Mouse (Mus musculus) kidney, adult 18-20 months (tissue): Measurements from ENCODE around the gene Aph1b.
"Not testable (repeated sequence)": the region's sequence is repeated elsewhere in the genome, so short reads cannot be mapped to it uniquely, and the experiment has no call there.

Experiments
- DNase-seq: peaks from one replicate; pipeline ENCODE4 v3.0.0; 2021

Aph1b gene

DNA sequence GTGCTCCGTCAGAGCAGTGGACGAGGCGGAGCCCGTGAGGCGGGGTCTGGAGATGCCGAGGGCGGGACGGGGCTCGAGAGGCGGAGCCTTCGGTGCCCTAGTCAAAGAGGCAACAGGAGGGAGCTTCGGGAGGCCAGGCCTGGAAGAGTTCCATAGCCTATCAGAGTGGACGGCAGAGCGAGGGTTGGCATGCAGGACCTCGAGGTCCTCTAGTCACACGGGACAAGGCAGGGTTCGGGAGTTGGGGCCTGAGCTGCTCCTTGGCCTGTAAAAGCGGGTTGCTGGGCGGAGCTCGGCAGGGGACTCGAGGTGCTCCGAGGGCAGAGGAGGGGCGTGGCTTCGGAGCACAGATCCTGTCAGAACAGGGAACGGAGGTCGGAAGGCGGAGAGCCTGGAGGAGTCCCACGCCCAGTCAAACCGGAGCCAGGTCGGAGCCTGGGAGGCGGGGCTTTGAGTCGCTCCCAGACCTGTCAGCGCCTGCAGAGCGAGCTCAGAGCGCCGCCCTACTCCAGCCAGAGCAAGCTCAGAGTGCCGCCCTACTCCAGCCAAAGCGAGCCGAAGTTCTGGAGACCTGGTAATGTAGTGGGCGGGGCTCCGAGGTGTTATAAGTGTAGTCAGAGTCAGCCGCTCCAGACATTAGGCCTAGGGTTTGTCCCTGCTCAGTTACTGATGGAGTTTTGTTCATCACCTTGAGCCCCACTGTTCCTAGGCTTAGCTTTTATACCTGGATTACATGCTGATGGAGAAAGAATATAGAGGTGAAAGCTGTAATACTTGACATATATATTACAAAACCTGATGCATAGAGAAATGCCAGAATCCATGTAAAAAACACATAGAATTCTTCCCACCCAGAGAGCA is at the start of gene Aph1b:
Gene Aph1b (minus strand): TSS at position 27 of the 861 bp plus-strand sequence.
- DNase-seq = peak; percentile 98

DNA sequence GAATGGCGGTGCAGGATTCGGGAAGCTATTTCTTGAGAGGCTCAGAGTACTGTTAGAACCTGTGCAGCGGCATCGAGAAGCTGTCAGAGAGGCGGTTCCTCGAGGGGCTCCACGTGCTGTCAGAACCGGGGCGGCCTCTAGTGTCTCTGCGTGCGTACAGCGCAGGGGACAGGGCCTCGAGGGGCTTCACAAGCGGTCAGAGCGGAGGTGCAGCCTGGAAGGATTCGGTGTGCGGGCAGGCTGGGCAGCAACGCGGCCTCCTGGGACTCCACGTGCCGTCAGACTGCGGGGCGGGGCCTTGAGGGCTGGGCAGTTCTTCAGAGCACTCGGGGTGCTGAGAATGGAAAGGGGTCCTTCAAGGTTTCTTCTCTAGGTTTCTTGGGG is 39.8 kb upstream of the Aph1b start:
- DNase-seq = no peak

DNA sequence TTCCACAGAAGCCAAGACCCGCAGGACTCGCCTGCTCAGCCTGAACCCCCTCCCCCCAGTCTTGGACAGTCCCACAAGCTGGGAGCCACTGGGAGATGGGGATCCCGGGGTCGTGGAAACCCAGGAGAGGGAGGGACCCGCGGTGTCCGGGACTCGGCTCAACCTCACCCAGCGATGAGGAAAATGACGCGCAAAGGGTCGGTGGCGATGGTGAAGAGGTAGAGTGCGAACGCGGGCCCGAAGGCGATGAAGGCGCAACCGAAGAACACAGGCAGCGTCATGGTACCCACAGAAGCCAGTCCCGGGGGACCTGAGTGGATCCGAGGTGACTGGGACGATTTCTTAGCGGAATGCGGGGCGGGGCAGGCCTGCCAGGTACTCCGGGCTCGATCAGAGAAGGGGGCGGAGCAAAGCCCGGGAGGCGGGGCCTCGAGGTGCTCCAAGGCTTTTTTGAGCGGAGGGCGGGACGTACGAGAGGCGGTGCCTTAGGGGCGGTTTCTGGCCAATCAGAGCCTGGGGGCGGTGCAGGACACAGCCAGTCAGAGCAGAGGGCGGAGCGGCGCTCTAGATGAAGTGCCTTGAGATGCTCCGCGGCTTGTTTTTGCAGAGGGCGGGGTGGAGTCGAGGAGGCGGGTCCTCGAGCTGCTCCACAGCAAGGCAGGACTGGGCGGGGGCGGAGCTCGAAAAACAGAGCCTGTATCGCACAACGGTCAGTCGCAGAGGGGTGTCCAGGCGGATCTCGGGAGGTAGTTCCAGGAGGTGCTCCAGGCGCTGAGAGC is 39.2 kb upstream of the Aph1b start, which contains the start of gene Aph1c:
Gene Aph1c (minus strand): TSS at position 409 of the 779 bp plus-strand sequence.
- DNase-seq = peak; percentile 100

DNA sequence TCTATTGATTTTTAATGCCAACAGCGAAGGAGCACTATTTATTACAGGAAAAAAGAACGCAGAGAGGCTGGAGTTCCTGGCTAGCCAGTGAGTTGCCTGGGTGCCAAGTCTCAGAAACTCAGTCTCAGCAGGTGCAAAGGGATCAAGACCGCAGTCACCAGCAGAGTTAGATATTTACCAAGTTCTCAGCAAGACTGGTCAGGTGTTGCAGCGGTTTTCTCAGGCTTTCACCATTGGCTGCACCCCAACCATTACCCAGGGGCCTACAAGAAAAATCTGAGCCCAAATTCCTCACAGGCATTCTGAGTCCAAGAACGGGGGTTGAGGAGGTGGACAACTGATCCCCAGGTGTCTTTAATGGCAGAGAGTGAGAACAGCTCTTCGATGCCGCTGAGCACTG is 38.6 kb upstream of the Aph1b start:
- DNase-seq = peak; percentile 66

DNA sequence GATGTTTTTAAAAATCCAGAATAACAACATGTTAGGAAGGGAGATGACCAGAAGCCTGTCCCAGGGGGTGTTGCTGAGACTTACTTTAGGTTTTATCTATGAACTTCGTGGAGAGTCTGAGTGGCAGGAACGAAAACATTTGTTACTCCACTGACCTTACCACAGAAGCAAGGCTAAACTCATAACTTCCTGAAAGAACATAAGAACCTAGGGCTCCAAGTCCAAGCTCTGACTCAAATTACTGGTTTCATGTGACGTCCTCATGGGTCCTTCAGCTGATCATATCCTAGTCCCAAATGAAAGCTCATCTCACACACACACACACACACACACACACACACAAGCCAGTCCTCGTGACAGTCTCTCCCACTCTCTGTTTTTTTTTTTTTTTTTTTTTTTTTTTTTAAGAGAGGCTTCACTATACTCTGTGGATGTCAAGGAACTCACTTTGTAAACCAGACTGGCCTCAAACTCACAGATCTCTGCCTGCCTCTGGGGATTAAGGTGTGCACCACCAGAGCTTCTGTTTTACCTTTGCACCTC is 37.1 kb upstream of the Aph1b start:
- no peak for DNase-seq

DNA sequence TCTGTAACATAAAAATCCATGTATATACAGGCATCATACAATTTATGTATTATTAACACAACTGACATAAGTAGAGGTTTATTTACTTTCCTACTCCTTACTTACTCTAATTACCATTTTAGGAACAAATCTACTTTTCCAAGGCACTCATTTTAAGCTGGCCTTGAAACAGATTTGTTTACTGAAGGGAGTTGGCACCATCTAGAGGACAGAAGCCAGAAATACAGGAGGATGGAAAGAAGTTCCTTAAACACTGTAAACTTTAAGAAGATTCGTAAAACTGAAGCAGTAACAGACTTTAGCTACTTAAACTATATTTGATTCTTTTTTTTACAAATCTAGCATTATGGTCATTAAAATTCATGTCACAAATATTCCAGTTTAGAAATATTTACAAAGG is 30.7 kb upstream of the Aph1b start:
- DNase-seq = no peak

DNA sequence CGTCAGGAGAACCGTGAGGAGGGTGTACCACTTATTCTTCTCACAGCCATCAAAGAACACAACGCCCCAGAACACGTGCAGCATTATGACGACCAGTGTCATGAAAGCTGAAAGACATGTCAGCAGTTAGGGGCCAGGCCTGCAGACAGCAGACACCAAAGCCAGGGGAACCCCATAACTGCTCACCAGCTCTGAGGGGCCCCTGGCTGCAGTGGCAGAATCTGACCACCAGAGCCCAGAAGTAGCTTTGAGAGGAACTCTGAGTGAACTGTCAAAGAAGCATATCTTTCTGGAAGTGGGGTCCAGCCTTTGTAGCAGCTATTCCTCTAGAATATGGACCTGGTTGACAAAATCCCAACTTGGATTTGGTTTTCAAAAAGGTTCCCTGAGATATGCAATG is 27.0 kb upstream of the Aph1b start:
- not testable (repeated sequence) for DNase-seq

DNA sequence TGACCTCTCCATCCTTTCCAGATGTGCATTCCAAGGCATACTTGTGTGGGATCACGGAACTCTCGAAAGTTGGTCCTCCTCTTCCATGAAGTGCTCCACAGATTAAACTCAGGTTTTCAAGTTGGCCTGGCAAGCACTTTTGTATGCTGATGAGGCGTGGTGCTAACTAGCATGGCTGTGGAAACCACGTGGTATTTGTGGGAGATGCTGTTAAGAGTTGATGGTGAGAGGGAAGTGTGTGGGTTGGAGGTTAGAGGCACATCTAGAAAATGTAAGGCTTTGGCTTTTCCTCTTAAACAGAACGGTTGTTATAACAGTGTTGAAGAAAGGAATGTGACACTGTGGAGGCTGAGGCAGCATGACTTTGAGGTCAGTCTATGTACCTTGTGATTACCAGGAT is 25.7 kb upstream of the Aph1b start:
- DNase-seq = no peak

DNA sequence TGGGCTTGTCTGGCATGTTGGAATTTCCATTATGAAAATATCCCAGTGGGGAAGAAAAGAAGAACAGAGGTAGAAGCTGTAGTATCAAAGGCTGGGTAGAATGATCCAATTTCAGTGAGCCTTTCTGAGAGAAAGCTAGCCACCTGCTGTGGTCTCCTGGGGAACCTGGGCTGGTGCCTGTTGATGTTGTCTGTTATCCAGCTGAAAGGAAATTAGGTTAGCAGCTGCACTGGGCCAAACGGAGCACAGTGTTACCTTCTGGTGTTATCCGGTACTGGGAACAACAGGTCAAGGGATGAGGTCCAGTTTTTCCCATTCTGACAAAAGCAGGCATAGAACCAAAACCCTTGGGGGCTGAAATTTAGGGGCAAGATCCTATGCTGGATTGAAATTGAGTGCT is 18.1 kb upstream of the Aph1b start:
- no peak for DNase-seq

DNA sequence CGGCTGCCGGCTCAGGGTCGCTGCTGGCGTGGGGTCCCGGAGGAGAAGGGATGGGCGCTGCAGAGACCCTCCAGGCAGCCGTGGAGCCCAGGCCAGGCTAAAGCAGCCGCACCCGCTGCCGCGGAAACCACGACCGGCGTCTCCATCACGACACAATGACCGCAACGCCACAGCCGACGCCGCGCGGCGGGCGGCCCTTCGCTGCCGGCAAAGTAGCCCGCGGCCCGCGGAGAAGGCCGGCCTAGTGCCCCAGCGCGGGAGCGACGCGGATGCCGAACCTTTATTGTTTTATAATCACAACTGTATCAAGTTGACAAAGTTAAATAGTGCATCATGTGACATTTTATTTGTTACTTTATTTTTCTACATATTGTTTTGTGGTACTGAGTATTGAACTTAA is 10.7 kb upstream of the Aph1b start:
- not testable (repeated sequence) for DNase-seq

DNA sequence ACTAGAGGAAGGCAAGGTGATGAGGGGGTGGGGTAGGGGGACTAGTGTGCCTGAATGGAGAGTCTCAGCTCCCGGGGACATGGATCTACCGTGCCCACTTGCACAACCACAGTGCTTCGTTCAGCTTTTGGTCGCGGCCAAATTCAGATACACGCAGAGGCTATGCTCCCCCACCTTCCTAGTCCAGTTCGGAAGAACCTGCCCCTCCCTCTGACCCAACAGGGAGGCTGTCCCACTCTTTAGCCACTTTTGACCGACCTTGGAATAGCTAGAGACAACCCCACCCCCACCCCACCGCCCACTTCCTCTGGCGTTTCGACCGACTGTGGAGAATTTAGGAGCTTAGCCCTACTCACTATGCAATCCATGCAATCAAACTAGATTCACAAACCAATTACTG is 6.7 kb upstream of the Aph1b start:
- no peak for DNase-seq

DNA sequence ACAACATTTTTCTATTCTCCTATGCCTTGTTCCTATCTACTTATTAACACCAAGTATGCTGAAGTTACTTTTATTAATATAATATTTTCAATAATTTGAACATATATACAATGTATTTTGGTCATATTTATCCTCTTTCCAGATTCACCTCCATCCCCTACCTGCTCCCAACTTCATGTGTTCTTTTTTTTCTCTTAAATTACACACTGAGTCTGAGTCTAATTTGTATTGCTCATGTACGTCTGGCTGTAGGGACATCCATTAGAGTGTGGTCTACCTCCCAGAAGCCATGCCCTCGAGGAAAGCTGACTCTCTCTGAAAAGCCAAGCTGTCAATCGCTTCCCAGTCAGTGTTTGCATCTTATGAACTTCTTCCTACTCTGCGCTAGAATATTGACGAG is 1.4 kb upstream of the Aph1b start, which contains the start of gene Gm10647:
Gene Gm10647 (plus strand): TSS at position 301 of the 400 bp plus-strand sequence.
- no peak for DNase-seq

DNA sequence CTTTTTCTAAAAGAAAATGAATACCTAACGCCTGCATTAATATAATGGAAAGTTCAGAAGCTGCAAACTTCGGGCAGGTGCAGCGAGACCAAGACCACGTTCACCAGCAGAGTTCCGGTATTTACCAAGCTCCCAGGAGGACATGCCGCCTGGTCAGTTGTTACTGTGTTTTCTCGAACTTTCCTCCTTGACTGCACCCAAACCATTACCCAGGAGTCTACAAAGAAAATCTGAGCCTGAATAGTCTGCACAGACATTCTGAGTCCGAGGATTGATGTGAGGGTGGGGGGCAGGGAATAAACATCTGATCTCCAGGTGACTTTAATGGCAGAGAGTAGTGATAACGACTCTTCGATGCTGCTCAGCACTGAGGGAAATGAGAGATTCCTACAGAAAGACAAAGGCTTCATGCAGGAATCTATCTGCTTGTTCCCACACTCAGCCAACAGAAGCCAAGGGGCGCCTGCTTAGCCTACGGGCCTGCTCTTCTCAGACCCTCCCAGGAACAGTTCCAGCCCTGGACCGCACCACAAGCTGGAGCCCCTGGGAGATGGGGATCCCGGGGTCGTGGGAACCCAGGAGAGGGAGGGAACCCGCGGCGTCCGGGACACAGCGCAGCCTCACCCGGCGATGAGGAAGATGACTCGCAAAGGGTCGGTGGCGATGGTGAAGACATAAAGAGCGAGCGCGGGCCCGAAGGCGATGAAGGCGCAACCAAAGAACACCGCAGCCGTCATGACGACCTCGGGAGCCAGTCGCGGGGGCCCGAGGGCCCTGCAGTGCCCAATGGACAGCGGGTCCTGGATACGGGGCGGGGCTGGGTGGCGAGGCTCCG is 444 bp downstream of the Aph1b start:
- no peak for DNase-seq

DNA sequence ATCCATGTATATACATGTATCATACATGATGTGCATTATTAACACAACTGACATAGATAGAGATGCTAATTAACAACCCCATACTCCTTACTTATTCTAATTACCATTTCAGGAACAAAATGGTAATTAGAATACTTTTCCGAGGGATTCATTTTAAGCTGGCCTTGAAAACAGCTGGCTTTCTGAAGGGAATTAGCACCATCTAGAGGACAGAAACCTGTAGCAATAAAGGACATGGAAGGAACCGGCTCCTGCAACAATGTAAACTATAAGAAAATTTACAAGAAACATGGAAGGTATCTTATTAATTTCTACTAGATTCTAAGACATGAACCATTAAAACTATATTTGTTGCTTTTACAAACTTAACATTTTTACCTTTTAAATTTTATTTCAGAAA is 7.5 kb downstream of the Aph1b start:
- no peak for DNase-seq

DNA sequence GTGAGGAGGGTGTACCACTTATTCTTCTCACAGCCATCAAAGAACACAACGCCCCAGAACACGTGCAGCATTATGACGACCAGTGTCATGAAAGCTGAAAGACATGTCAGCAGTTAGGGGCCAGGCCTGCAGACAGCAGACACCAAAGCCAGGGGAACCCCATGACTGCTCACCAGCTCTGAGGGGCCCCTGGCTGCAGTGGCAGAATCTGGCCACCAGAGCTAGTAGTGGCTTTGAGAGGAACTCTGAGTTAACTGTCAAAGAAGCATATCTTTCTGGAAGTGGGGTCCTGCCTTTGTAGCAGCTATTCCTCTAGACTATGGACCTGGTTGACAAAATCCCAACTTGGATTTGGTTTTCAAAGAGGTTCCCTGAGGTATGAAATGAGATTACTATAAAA is 10.7 kb downstream of the Aph1b start:
- not testable (repeated sequence) for DNase-seq

DNA sequence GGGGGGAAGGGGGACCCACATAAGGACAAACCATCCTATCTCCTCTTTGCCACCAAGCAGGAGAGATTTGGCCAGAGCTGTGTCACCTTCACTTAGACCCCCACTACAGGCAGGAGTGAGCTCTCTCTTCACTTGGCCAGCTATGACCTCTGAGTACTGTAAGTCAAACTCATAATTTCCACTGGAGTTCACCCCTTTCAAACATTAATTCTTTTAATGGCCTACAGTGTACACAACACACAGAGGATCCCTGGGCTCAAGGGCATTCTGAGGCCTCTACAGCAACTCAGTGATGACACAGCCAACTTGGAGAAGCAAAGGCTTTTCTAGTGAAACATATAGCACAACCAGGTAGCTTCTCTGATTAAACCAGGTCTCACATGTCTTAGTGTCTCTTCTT is 24.6 kb downstream of the Aph1b start:
- DNase-seq = peak; percentile 34

DNA sequence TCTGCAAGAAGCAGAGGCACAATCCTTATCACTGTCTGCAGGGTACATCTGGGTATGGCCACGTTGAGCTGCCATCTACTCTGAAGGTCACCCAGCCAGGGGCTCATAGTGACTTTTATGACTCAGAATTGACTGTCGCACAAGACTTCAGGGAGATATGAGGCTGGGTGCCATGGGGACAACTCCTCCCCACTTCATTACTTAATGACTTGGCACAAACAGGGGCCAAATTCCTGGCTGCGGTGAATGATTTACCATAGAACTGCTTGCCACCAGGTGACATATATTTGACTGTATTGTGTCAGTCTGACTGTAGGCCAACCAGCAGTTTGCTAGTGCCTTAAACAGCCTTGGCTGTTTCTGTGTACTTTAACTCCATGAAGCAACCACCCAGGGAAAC is 26.0 kb downstream of the Aph1b start:
- DNase-seq = peak; percentile 83

DNA sequence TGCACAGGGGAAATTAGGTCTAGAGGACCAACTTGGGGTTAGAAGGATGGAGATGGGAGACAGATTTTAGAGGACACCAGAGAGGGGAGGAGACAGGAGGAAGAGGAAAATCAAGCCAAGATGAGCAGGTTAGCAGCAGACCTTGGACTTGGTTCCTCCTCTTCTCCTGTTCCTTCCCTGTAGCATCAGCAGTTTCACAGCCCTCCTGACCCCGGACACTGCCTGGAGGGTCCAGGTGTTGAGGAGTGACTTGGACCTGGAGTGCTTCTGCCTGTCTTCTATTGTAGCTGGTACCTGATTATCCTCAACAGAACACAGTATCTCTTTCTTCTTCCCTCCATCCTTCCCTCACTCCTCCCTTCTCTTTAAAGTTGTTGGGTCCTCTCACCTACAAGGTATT is 26.6 kb downstream of the Aph1b start:
- DNase-seq = peak; percentile 26

DNA sequence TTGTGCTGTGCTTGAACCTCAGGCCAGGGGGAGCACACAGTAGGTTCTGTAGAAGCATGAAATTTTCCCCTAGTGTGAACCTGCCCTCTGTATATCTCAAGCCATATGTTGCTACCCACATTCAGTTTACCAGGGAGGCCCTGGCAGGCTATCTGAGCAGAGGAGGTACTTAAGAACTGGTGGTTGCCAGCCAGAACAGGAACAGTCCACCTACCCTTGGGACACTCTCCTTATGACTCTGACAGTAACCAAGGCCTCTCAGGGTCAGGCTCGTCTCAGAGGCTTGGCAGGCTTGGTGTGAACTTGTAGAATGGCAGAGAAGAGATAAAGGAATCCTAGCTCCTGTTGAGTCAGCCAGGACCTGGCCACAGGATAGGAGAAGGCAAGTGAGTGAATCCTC is 34.3 kb downstream of the Aph1b start:
- peak; percentile 44 for DNase-seq

DNA sequence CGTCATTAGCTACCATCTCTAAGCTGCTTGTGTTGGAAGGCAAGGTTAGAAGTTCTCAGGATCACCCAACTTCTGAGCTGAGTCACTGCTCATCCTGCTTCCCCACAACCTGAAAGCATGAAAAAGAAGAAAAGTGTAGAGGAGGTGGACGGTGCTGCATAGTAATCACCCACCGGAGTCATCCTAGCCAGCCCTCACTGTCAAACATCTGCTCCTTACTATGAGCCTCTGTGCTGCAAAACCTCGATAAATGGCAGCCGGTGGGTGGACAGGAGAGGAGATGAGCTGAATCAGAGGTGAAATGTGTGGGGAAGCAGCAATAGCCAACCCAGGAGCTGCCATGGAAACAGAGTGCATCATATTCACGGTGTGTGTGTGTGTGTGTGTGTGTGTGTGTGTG is 42.4 kb downstream of the Aph1b start:
- no peak for DNase-seq

DNA sequence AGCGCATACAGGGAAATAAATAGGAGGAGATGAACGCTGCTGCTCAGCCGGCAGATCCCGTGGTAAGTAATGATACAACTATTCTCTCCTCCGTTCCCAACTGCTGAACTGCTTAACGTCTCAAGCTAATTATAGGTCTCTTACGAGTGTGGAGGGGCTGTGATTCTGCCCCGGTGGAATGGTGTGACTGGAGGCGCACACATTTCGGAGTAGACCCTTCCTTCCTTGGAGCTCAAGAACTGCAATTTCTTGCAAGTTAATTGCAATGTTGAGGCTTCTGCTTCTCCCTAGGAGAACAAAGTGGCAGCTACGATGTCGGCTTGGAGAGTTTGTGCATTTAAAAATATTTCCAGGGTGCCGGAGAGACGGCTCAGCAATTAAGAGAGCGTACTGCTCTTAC is 46.9 kb downstream of the Aph1b start:
- no peak for DNase-seq

DNA sequence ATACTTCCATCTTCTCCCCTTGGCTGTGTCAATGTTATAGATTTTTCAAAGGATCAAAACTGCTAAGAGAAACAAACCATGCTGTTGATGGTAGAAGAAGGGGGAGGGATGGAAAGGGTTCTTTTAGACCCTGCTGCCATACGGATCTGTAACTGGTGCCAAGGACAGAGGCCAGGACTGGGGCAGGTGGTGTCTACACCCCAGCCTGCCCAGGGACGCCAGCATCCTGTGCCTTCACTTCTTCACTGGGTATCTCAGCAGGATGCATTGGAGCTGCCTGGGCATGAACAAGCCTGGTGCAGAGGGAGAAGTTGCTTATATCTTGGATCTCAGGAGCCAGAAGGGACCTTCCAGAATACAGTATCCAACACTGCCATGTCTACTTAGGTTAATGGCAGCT is 50.8 kb downstream of the Aph1b start:
- no peak for DNase-seq

DNA sequence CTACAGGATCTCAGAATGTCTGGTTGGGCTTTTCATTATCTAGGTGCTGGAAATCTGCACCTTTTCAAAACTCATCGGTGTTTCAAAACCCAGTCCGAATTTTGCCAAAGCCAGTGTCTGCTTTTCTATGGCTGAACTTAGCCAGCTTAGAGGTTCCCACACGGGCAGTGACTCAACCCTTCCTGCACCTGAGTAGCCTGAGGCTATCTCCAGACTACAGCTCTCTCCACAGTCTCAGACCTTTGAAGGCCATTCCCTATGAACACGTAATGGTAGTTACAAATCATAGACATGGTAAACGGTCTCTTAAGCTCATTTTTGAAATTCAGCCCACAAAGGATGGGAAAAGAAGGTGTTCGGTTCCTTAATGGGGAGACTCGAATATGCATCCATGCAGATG is 55.8 kb downstream of the Aph1b start:
- no peak for DNase-seq
